Mouse (Mus musculus) layer of hippocampus, adult 9-11 months (tissue): ENCODE measurements at regions not wholly inside any gene's neighbourhood (a gene's known extent, or its start where the extent isn't known, plus 50 kb on each side); places are given as distances from the start of the nearest gene placed in this dataset.

Source experiments
- DNase-seq: peaks from one replicate; pipeline ENCODE4 v3.0.0; 2022

GRCm38 (mm10) chr13:59314419-59314818 lies 270.6 kb downstream of the Agtpbp1 start:
- peak; percentile 15 for DNase-seq

DNA sequence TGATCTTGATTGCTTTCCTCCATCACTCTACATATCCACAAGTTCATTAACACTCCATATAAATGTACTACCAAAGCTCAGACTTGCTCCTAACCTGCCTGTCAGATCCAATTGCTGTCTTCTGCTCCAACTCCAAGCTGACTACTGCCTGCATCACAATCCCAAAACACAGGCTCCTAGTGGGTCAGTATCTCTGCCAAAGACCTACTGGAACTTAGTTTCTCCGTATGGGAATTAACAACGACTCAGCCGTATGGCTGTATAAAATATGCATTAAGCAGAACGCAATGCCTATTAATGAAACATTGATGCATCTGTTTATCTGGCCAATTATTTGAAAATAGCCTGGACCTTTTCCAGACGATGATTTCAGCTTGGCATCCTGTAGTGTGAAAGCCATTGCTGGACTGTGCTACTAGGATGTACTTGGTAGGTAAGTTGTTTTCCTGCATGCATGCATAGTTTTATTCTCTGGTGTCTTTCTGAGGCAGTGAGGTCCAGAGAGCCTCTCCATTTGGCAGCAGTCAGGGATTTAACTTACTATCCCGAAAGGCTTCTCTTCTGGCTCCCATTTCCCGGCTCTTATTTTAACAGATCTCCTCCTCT lies 271.2 kb downstream of the Agtpbp1 start:
- no peak for DNase-seq

DNA sequence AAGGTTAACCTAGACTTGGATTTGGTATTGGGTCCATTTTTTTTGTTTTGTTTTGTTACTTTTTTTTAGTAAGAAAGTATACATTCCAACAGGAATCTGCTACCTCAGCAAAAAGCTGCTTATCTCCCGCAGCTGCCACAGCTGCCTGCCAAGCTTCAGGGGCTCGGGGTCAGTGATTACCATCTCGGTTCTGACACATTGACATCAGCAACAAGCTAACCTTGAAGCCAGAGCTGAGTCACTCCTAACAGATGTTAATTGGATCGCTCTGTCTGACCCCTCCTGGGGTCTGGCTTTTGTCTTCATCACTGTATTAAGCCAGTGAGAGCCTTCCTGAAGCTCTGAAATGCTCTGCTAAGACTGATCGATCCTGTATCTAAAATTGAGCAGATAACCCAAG lies 292.1 kb downstream of the Agtpbp1 start:
- DNase-seq: no peak

DNA sequence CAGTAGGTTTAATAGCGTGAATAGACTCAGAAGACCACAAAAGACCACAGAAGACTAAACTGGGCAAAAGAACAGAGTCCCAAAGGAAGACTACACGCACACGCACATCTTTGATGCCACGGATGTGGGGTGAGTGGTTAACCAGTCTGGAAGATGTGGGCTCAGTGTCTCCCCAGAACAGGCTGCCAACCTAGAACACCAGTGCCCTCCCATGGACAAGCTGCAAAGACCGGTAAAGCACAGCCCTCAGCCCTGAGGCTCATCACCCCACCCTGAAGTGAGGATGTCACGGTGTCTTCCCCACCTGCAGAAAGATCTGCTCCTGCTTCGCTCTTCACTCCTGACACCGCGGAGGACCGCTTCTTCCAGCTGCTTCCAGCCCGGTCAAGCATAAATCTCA lies 295.9 kb downstream of the Agtpbp1 start:
- DNase-seq: peak; percentile 21

GRCm38 (mm10) chr13:59281199-59281598 lies 303.8 kb downstream of the Agtpbp1 start:
- DNase-seq: no peak

DNA sequence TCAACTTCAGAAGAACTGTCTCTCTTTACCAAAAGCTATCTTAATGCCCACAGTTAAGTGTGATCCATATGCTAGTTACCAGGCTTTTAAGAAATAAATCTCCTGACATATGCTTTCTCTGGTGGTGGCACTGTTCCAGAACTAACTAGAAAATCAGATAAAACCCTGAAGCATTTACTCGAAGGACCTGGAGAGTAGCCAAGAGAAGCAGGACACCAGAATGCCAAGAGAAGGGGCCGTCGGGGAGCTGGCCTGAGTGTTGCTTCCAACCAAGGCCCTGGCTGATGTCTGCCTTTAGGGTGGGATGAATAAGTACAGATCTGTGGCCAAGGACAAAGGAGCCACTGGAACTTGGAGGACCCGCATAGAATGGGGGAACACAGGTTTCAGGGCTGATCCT lies 305.9 kb downstream of the Agtpbp1 start:
- no peak for DNase-seq

GRCm38 (mm10) chr13:59271661-59272060 lies 313.4 kb downstream of the Agtpbp1 start:
- no peak for DNase-seq

- DNase-seq: no peak
Observed at GRCm38 (mm10) chr13:59266854-59267253, 318.2 kb downstream of the Agtpbp1 start.

DNA sequence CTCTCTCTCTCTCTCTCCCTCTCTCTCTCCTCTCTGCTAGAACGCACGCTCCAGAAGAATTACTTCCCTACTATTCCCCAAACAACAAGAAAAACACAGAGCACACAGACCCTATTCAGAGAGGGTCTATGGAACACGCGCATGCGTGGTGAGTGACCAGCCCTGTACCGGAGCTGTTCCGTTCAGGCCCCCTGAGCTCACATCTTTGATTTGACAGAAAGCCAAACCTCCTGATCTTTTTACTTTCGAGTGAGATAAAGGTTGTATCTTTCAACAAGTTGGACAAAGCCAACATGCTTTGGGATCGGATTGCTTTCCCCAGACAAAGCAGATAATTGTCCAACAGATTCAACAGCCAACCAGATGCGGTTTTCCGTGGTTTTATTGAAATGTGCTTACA lies 320.9 kb downstream of the Agtpbp1 start:
- DNase-seq: no peak

GRCm38 (mm10) chr13:59261924-59262323 lies 323.1 kb downstream of the Agtpbp1 start:
- DNase-seq: no peak

GRCm38 (mm10) chr13:59255798-59256435 lies 329.1 kb downstream of the Agtpbp1 start:
- DNase-seq: no peak

DNA sequence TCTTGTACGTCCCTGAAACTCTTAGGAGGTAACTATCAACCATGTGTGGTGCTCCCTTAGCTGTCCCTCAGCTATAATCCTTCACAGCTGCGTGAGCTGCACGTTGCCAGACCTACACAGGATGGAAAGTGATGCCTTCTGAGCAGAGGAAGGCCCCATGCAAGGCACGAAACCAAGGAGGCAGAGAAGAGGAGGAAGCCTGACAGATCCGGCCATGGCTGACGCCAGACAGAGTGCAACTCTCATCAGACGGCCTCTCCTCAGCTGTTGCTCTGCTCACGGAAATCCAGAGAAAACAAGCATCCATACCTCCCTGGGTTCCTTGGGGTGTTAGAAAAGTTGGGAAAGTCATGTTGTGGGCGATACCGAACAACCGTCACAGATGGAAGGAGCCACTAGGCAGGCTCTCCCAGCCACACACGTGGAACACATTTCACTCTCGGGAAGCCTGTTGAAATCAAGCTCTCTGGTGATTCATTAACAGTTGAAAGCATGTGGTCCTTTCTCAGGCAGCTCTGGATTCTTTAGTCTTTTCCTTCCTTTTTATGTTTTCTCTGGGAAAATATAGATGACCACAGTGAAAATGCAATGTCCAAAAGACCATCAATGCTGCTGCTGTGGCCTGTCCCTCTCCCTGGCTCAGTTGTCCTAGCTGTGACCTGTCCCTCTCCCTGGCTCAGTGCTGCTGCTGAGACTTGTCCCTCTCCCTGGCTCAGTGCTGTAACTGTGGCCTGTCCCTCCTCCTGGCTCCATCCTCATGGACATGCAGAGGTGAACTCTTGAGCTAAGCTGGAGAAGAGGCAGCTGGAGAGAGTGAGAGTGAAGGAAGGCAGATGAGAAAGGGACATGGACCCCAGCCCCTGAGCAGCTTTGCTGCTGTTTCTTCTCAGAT lies 331.1 kb downstream of the Agtpbp1 start:
- no peak for DNase-seq

DNA sequence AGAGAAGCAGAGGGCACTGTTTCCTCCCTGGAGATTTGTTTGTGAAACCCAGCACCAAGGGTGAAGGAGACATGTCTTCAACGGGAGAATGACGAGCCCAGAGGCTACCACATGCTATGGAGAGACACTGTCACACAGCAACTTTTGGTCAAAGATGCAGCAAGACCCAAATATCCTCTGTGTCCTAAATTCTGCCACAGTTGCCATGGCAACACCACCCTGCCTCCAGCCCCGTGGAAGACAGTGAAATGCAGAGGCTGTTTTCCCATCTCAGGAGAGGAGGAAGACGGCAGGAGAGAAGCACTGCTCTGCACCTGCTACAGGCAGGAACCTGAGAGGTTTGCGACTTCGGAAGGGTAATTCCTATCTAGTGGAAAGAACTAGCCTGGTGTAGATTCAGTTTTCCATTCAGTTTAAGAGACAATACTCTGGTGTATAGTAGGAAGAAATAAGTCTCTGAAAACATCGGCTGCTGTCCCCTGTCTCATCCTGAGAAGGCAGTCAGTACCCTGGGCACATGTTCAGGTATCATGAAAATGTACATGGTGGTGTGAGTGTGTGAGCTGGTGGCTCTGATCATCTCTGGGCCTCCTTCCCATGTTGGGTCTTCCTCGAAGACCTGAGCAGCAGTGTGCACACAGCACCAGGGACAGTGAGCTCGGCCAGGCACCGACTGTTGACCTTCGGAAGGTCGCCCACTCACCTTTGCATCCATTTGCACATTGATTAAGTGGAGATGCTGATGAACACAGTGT lies 333.6 kb downstream of the Agtpbp1 start:
- peak; percentile 67 for DNase-seq

GRCm38 (mm10) chr13:59248411-59248810 lies 336.6 kb downstream of the Agtpbp1 start:
- DNase-seq: no peak

DNA sequence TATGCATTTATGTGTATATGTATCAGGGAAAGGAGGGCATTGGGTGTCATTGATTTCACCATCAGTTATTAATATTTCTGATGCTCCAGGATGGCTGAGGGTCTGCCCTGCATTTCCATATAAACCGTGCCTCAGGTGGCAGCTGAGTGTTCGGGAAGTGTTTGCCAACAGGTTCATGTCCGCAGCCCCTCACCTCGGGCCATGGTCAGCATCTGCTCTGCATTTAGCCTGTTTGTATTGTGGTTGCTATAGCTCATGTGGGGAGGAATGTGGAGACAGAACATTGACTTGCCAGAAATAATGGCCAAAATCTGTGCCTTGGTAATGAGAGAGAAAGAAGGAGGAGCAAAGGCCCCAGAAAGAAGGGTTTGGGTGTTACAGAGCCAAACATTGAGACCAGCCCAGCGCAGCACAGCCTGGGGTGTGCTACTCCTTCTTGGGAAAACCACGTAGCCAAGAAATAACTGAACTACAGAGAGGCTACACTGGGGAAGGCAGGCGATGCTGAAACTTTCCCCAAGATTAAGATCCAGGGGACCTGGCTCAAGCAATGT lies 338.0 kb downstream of the Agtpbp1 start:
- no peak for DNase-seq

- DNase-seq: no peak
Observed at GRCm38 (mm10) chr13:59246070-59246469, 339.0 kb downstream of the Agtpbp1 start.

DNA sequence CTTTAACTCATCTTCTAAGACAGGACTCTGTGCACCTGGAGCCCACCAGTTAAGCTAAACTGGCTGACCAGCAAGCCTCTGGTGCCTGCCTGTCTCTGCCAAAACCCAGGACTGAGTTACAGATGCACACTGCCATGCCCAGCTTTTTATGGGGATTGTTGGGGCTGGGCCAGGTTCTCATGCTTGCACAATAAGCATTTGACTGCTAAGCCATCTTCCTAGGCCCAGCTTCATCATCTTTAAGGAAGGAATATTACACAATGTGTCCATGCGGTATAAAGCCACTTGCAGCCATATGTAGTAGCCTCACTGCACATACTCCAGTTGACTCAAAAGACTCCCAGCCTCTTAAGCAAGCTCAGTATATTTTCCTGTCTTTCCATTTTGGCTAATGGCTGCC lies 340.4 kb downstream of the Agtpbp1 start:
- no peak for DNase-seq

DNA sequence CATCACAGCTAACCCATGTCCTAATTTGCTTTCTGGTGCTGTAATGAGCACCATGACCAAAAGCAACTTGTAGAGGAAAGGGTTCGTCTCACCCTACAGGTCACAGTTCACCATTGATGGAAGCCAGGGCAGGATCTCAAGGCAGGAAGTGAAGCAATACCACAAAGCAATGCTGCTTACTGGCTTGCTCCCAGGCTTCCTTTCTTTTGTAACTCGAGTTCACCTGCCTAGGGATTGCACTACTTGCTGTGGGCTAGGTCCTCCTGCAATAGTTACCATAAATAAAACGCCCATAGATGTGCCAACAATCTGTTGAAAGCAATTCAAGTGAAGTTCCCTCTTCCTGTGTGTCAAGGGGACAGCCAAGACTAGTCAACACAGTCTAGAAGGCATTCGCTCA lies 342.4 kb downstream of the Agtpbp1 start:
- DNase-seq: no peak

DNA sequence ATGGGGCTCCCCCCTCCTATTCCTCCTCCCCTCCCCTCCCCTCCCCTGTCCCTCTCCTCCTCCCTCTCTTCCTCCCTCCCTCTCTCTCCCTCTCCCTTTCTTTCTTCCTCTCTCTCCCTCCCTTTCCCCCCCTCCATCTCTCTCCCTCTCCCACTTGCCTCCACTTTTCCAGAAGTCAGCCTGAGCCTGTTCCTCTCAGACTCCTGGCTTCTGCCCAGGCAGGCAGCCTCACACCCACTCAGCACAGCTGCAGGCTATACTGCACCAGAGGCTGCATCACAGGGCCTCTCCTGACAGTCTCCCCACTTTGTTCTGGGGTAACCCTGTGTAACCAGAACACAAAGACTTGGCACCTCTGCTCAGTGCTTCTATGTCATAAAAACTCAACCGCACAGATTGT lies 346.3 kb downstream of the Agtpbp1 start:
- peak; percentile 52 for DNase-seq

- DNase-seq: peak; percentile 17
Observed at GRCm38 (mm10) chr13:59235836-59236235, 349.2 kb downstream of the Agtpbp1 start.

GRCm38 (mm10) chr13:59229111-59229541 lies 355.9 kb downstream of the Agtpbp1 start:
- DNase-seq: no peak

- DNase-seq: no peak
Observed at GRCm38 (mm10) chr13:59228059-59228830, 356.8 kb downstream of the Agtpbp1 start.
